Mouse (Mus musculus) macrophage (primary cell): Measurements from ENCODE around the gene Inhbc. TPM values are rescaled to one million over a fixed set of nuclear protein-coding genes. Genes with fewer than 3 reads are reported as not detected.
A peak's percentile ranks its signal among the peaks of the same experiment; 100 is the strongest.

Source experiments
- H3K27ac ChIP-seq: fragments of 350-480 bp; formaldehyde crosslinking; 2 replicates; pipeline ENCODE4 v1.9.0; 2021
- H3K36me3 ChIP-seq: fragments of 350-480 bp; formaldehyde crosslinking; 2 replicates; pipeline ENCODE4 v1.9.0; 2021; ENCODE audit errors: inconsistent target
- H3K4me3 ChIP-seq: fragments of 350-480 bp; formaldehyde crosslinking; 2 replicates; pipeline ENCODE4 v1.9.0; 2021; ENCODE audit errors: inconsistent target
- H3K79me2 ChIP-seq: fragments of 350-480 bp; formaldehyde crosslinking; 2 replicates; pipeline ENCODE4 v1.9.0; 2021; ENCODE audit errors: inconsistent target
- WGBS: methylation state at CpG from one replicate; pipeline ENCODE4 v1.1.7; 2026; ENCODE audit warnings: inconsistent platforms; ENCODE audit not compliant: missing documents; 5-methylcytosine and 5-hydroxymethylcytosine counted together
- polyA plus RNA-seq: library from polyadenylated mRNA; stranded (reverse); fragments of 250-400 nt; gene quantifications from 3 replicates; pipeline ENCODE4 v1.2.4, GENCODE M21; 2018; ENCODE audit warnings: inconsistent platforms

The Inhbc gene
- polyA plus RNA-seq, 1 experiment from 2014 or later = not detected

GRCm38 (mm10) chr10:127368273-127368672 is 2.0 kb downstream of the Inhbc start:
- no peaks in the 10 kb centered on the region for H3K79me2 ChIP-seq
- no peak overlapping the region for H3K27ac ChIP-seq
- no peaks in the 10 kb centered on the region for H3K36me3 ChIP-seq
- H3K4me3 ChIP-seq = no peak overlapping the region
- 90% methylated on average over 2 of the region's 2 CpGs for WGBS

DNA sequence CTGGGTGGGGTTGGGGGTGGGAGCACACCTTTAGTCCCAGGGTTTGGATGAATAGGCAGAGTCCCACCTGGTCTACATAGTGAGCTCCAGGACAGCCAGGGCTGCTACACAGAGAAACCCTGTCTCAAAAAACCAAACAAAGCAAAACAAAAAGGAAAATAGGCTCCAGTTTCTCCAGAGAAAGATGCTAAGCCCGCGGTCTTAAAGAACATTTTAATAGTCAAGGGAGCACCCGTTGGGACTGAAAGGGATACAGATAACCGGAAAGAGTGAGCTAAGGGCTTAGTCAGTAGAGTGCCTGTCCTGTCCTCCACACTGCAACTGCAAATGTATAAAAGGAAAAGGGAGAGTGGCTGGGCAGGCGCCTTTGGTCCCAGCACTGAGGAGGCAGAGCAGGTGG is 3.1 kb downstream of the Inhbc start:
- no peaks in the 10 kb centered on the region for H3K79me2 ChIP-seq
- no peaks in the 10 kb centered on the region for H3K36me3 ChIP-seq
- no peak overlapping the region for H3K4me3 ChIP-seq
- 94% methylated on average over 5 of the region's 5 CpGs for WGBS
- H3K27ac ChIP-seq = no peak overlapping the region

- Histone ChIP-seq H3K36me3 (no peaks in the 10 kb centered on the region), H3K79me2 (no peaks in the 10 kb centered on the region), H3K27ac (no peak overlapping the region), H3K4me3 (no peak overlapping the region)
- 49% methylated on average over 3 of the region's 3 CpGs for WGBS
These were observed 9.5 kb downstream of the Inhbc start for GRCm38 (mm10) chr10:127360714-127361113.

DNA sequence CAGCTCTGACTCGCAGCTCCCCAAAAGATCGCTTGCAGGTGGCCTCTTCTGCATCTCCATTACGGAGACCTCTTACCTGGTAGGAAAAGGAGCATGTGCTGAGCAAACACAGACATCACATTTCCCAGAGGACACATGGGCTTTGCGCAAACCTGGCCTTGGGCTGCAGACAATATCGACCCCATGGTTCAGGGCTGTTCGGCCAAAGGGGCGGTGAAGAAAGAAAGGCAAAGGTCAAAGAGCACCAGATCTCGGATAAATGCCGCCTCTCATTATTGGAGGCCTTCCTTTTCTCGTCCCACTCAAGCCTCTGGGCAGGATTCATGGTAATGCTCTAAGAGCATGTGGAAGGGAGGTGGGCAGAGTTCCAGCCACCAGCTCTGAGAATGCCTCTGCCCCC is 14.9 kb downstream of the Inhbc start:
- no peaks in the 10 kb centered on the region for H3K79me2 ChIP-seq
- H3K27ac ChIP-seq = peak overlapping the region; percentile 54; the same call in 1 of the 2 replicates
- 96% methylated on average over 10 of the region's 10 CpGs for WGBS
- H3K36me3 ChIP-seq = no peaks in the 10 kb centered on the region
- H3K4me3 ChIP-seq = no peak overlapping the region

DNA sequence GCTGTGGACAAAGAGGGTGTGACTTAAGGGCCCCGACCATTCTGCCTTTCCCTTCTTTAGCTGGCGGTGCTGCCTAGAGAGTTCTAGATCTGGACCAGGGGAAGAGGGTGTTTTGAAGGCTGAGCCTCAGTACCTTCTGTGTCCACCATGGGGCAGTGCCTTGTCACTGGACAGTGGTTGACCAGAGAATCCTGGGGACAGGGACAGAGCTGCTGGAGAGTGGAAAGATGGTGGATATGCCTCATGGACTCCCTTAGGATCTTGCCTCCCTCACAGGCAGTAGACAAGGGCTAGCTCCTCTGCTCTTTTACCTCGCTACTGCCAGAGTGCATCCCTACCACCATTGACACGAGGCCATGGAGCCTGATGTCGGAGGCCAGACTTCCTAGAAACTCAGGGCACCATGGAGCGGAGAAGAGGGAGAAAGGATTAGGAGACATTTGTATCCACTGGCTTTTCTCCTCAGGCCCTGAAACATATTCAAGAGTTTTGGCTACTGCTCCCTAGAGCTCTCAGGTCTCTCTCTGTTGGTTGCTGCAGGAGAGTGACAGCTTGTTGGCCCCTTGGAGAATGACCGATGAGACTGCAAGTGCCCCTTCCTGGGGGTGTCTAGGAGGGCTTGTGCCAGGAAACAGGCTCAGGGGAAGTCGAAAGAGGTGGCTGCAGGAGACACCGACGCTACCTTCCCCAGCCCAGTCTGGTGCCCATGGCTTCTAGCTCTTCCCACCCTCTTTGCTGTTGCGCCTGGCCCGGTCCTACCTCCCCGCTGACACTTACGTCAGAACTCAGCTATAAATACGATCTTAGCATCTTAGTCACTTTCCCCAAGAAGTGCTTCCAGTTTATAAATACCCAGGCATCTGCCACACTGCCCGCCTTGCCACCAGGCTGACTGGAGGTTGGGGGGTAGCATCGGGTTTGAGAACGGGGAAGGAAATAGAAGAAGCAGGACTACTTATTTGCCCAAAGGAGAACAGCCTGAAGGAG is 16.0 kb downstream of the Inhbc start, which contains the start of gene Inhbe:
TSS of gene Inhbe (minus strand) at position 503 of the 987 bp plus-strand sequence.
- WGBS = 28% methylated on average over 17 of the region's 18 CpGs
- no peaks in the 10 kb centered on the region for H3K79me2 ChIP-seq
- no peak within 1 kb of the TSS for H3K4me3 ChIP-seq
- no peaks in the 10 kb centered on the region for H3K36me3 ChIP-seq
- peak within 1 kb of the TSS; percentile 54 for H3K27ac ChIP-seq

DNA sequence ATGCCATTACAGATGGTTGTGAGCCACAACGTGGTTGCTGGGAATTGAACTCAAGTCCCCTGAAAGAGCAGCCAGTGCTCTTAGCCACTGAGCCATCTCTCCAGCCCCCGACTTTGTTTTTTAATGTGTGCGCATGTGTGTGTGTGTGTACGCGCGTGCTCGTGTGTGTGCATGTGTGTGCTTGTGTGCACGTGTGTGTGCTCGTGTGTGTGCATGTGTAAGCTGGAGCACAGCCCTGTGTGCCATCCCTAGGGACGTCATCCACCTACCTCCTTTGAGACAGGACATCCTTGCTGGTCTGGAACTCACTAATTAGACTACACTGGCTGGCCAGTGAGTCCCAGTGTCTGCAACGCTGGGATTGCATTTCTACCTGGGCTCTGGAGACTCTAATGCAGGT is 17.5 kb downstream of the Inhbc start:
- H3K4me3 ChIP-seq = no peak overlapping the region
- no peaks in the 10 kb centered on the region for H3K36me3 ChIP-seq
- no peaks in the 10 kb centered on the region for H3K79me2 ChIP-seq
- 96% methylated on average over 11 of the region's 11 CpGs for WGBS
- no peak overlapping the region for H3K27ac ChIP-seq

DNA sequence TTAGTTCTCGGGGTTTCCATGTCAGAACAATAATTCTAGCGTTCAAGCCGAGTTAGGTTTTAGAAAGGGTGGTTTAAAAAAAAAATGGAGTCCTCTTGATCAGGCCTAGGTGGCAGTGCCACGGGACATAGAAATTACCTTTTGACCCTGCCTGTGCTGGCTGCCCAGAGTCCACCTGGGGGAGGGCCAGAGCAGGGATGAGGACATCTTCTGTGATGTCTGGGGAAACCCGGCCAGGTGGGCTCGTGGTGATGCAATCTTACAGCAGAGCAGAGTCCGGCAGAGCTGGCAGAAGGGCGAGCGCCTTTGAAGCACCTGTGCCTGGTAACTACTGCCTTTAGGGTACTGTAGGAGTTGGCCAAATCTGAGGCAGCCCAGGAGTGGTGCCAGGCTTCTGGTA is 18.0 kb downstream of the Inhbc start:
- H3K4me3 ChIP-seq = no peak overlapping the region
- no peak overlapping the region for H3K27ac ChIP-seq
- H3K36me3 ChIP-seq = no peaks in the 10 kb centered on the region
- WGBS = 89% methylated on average over 9 of the region's 9 CpGs
- no peaks in the 10 kb centered on the region for H3K79me2 ChIP-seq

DNA sequence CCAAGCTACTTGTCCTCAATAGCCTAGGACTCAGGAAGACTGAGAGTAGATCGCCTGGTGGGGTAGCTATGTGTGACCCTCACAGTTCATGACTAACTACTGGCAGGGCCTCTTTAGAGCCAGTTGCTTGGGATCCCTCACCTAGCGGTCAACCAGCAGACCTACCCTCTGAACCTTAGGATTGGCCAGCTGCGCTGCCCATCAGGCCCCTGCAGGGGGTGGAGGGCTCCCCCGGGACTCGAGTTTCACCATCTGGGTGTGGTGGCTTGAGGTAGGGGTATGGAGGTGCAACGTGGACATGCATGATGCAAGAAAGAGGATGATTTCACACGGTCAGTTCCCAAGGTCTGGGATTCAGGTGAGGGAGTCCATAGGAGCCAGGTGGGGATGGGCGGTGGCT is 18.5 kb downstream of the Inhbc start:
- 87% methylated on average over 8 of the region's 8 CpGs for WGBS
- H3K79me2 ChIP-seq = no peaks in the 10 kb centered on the region
- H3K4me3 ChIP-seq = no peak overlapping the region
- H3K27ac ChIP-seq = no peak overlapping the region
- no peaks in the 10 kb centered on the region for H3K36me3 ChIP-seq

DNA sequence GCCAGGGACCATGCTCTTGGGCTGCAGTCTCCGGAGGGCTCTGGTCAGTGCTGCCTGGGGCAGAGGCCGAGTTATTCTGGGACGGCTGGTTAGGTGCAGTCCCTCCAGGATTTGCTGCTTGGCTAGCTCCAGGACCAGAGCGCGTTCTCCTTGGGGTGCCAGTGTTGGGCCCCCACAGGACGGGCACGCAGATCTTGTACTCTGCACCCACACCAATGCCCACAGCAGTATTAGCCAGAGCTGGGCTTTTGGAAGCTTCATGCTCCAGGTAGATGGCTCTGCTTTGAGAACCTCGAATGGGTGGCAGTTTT is 19.0 kb downstream of the Inhbc start:
- no peaks in the 10 kb centered on the region for H3K79me2 ChIP-seq
- no peak overlapping the region for H3K27ac ChIP-seq
- WGBS = 85% methylated on average over 8 of the region's 8 CpGs

DNA sequence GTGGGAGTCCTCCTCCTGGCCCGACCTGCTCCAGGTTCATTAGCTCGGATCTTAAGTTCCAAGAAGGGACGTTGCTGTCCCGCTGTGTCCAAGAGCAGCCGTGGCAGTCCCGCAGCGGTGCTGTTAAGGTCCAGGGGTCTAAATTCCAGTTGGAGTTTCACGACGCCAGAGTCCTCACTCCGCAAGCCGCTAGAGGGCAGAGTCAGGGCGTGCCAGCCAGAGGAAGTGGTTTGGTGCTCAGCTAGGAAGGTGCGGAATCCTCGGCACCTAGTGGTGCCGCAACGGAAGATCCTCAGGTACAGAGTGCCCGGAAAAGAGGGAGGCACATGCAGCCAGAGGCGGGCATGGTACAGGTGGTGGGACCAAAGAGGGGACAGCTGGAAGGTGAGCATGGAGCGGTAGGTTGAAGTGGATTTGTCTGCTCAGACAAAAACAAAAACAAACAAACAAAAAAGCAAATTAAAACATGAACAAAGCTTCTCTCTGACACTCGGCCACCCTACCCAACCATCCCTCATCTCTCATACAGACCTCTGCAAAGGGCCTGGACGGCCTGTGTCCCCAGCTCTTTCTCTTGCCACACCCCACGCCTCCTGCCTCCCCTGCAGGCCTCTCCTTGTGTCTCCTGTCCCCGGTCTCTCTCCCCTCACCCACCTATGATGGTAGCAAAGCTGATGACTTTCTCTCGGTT is 19.5 kb downstream of the Inhbc start:
- Histone ChIP-seq H3K4me3 (no peak overlapping the region), H3K36me3 (no peaks in the 10 kb centered on the region), H3K27ac (no peak overlapping the region), H3K79me2 (no peaks in the 10 kb centered on the region)
- WGBS = 18% methylated on average over 24 of the region's 24 CpGs

More for the DNA sequence above, 19.0 kb downstream of the Inhbc start:
- no peak overlapping the region for H3K4me3 ChIP-seq
- H3K36me3 ChIP-seq = no peaks in the 10 kb centered on the region

DNA sequence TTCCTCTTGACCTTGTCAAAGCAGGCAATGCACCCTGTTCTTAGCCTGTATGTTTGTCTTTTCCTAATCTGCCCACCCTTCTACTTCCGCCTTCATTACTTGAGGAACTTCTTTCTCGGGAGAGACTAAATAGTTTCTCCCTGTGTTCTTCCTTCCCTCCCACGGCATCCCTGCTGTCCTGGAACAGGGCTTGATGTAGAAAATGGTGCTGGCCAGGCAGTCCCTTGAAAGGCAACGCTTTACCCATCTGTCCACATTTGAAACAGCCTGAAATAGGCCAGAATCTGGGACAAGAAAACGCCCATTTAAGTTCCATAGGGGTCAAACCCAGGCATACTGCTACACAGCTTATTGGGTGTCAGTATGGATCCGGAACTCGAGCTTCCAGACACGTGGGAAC is 20.4 kb downstream of the Inhbc start:
- Histone ChIP-seq H3K27ac (no peak overlapping the region), H3K4me3 (no peak overlapping the region), H3K79me2 (no peaks in the 10 kb centered on the region), H3K36me3 (no peaks in the 10 kb centered on the region)
- 84% methylated on average over 8 of the region's 8 CpGs for WGBS

DNA sequence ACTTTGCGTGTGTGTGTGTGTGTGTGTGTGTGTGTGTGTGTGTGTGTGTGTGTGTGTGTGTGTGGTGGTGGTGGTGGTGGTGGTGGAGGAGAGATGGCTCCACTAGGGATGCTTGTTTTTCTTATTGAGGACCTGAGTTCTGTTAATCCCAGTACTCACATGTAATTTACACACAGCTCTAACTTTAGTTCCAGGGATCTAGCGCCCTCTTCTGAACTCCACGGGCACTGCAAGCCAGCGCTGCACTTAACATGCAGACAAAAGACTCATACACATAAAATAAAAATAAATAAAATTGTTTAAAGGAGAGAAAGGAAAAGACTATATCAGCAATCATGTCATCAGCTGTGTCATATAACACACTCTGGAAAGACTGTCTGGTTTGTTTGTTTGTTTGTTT is 21.3 kb downstream of the Inhbc start:
- Histone ChIP-seq H3K36me3 (no peaks in the 10 kb centered on the region), H3K27ac (no peak overlapping the region), H3K4me3 (no peak overlapping the region), H3K79me2 (no peaks in the 10 kb centered on the region)
- 81% methylated on average over 3 of the region's 4 CpGs for WGBS

DNA sequence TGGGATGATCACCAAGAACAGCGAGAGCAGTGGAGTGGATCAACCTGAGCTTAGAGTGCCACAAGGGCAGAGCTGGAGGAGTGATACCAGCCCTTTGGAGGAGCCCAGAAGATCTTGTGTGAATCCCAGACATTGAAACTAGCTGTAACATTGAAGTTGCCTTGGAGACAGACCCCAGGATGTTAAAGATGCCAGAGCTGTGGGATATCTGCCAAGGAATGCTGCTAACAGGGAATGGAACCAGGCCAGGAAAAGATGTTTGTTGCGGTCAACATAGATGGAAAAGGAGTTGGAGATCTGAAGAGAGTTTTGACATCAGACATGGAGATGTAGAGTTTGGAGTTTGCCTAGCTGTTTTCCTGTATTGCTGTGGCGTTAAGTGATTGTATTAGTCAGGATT is 24.1 kb downstream of the Inhbc start:
- Histone ChIP-seq H3K27ac (no peak overlapping the region), H3K79me2 (no peaks in the 10 kb centered on the region), H3K36me3 (no peaks in the 10 kb centered on the region), H3K4me3 (no peak overlapping the region)
- 96% methylated on average over 3 of the region's 3 CpGs for WGBS

GRCm38 (mm10) chr10:127343029-127343428 is 27.2 kb downstream of the Inhbc start:
- 16% methylated on average over 3 of the region's 3 CpGs for WGBS
- no peak overlapping the region for H3K27ac ChIP-seq
- H3K4me3 ChIP-seq = no peak overlapping the region
- no peaks in the 10 kb centered on the region for H3K79me2 ChIP-seq
- no peaks in the 10 kb centered on the region for H3K36me3 ChIP-seq
